Comparison of ENCODE assay signal across 8 mouse cellular contexts in genomic region chr7:29815910-29816429, GRCm38 (mm10). TPM values are rescaled to one million over a fixed set of nuclear protein-coding genes. Genes with fewer than 3 reads are reported as not detected.
DNase-seq lines count a peak whose midpoint lies in the region; ATAC-seq lines count a peak whose summit lies in the region.

TSS of gene Zfp790 (plus strand) at chr7:29816114.

- H3K9me3 ChIP-seq in hindbrain, embryonic 11.5 days (ENCODE audit: control insufficient read depth, low read length) = no peaks in the 10 kb centered on the region

- no peaks in the 10 kb centered on the region for H3K27me3 ChIP-seq in hindbrain, embryonic 11.5 days (ENCODE audit: control insufficient read depth, insufficient read depth, low read length)

- peak; percentile 94 for DNase-seq in Muller cell, postnatal 12 days (ENCODE audit: inconsistent ontology term)
- DNase-seq in cerebellum, adult 9-11 months = peak; percentile 90
- DNase-seq in frontal cortex, adult 2 months (ENCODE audit: extremely low spot score in 1 of 2, low spot score in 1 of 2) = peak; percentile 93 to 95
- peak; percentile 92 for DNase-seq in hindbrain, embryonic 11.5 days (ENCODE audit: low spot score)
- DNase-seq in layer of hippocampus, postnatal 10 days (ENCODE audit: low spot score in 2 of 2) = peak; percentile 81 to 84
- peak; percentile 95 for DNase-seq in lung, postnatal 10 days
- DNase-seq in ovary, postnatal 36 days (ENCODE audit: low spot score) = peak; percentile 79
- DNase-seq in thymus, postnatal 25 days = peak; percentile 82

- peak within 1 kb of the TSS; percentile 32 for H3K27ac ChIP-seq in hindbrain, embryonic 11.5 days (ENCODE audit: low read depth, low read length)

- peak within 1 kb of the TSS; percentile 83 for H3K9ac ChIP-seq in hindbrain, embryonic 11.5 days (ENCODE audit: low read depth, low read length)

- peak; percentile 95 for ATAC-seq in hindbrain, embryonic 11.5 days (ENCODE audit: low FRiP score)

- WGBS in hindbrain, embryonic 11.5 days = 0% methylated on average over 26 of the region's 26 CpGs

- peak within 1 kb of the TSS; percentile 71 for H3K4me2 ChIP-seq in hindbrain, embryonic 11.5 days (replicated peaks; ENCODE audit: low read depth, low read length)

- H3K4me1 ChIP-seq in hindbrain, embryonic 11.5 days (replicated peaks; ENCODE audit: control insufficient read depth, insufficient read depth, low read length) = no peaks in the 10 kb centered on the region; the same call in none of the 2 replicates

- H3K4me3 ChIP-seq in hindbrain, embryonic 11.5 days (ENCODE audit: low read depth, low read length) = peak within 1 kb of the TSS; percentile 68

- H3K36me3 ChIP-seq in hindbrain, embryonic 11.5 days (ENCODE audit: control insufficient read depth, insufficient read depth, low read length) = no peaks in the 10 kb centered on the region

RNA-seq across cellular contexts. Expression of gene Zfp790, which starts in this region (rescaled TPM):
- polyA plus RNA-seq in frontal cortex, adult 2 months (2012; rRNA removed) = 9.0 and 10.0 TPM in 2 replicates
- 19.7 and 24.7 TPM in 2 replicates for polyA plus RNA-seq in hindbrain, embryonic 11.5 days (2014; fragmentation: Nextera tagmentation; extraction: Ambion mirVana)
- 10 to 100 TPM; 18.9 to 23.2 TPM for total RNA-seq in layer of hippocampus, postnatal 10 days (2021)

Comparison
In these comparisons a context has a peak if more than half of its experiments do, and no peak if none do; other contexts are left out.
1. Peak in every context shown above with its lines: DNase-seq, ATAC-seq, H3K4me3 ChIP-seq and H3K27ac ChIP-seq.